9 mouse cellular contexts compared by ENCODE assay signal in genomic region chr6:148001071-148001470, GRCm38 (mm10). TPM values are rescaled to one million over a fixed set of nuclear protein-coding genes. Genes with fewer than 3 reads are reported as not detected.
DNase-seq lines count a peak whose midpoint lies in the region; ATAC-seq and TF ChIP-seq lines count a peak whose summit lies in the region.
"Had no signal": no experiment of that assay in that cellular context is flagged by ENCODE, and none has a peak within 500 bp of the region (broad histone marks: within the 10 kb centered on the region; RNA-seq: fewer than 3 reads in every experiment).

No protein-coding gene starts in this region.

- peak; percentile 59; the same call in 1 of the 2 replicates for ATAC-seq in forebrain, embryonic 13.5 days
- no peak for ATAC-seq in midbrain, embryonic 16.5 days
- ATAC-seq in intestine, postnatal 0 days = 0 out of 2 replicates have a peak, but pooled peaks have one; percentile 28

- no peaks in the 10 kb centered on the region for H3K4me1 ChIP-seq in forebrain, embryonic 13.5 days
- H3K4me1 ChIP-seq in forebrain, embryonic 10.5 days = no peaks in the 10 kb centered on the region
- H3K4me1 ChIP-seq in midbrain, embryonic 10.5 days = no peaks in the 10 kb centered on the region
- H3K4me1 ChIP-seq in midbrain, embryonic 16.5 days (ENCODE audit: control insufficient read depth, insufficient read depth, low read length) = no peaks in the 10 kb centered on the region
- no peaks in the 10 kb centered on the region for H3K4me1 ChIP-seq in intestine, postnatal 0 days (replicated peaks; ENCODE audit: control insufficient read depth, insufficient read depth, low read length)
- peaks cover 3% of the 10 kb centered on the region; the same call in 1 of the 2 replicates for H3K4me1 ChIP-seq in small intestine, adult 2 months (ENCODE audit: control insufficient read depth, insufficient read depth, insufficient read length, low read length)

- peak; percentile 76 for TF ChIP-seq CTCF in intestine, postnatal 0 days (IDR thresholded peaks at IDR 0.05; ENCODE audit: low read depth)
- TF ChIP-seq CTCF in small intestine, adult 2 months (IDR thresholded peaks at IDR 0.05; ENCODE audit: extremely low read depth, insufficient read length, insufficient replicate concordance, low read depth, low read length) = peak; percentile 31; the same call in 1 of the 2 replicates

- H3K27ac ChIP-seq in forebrain, embryonic 13.5 days = no peak overlapping the region
- no peak overlapping the region for H3K27ac ChIP-seq in forebrain, embryonic 10.5 days
- H3K27ac ChIP-seq in midbrain, embryonic 10.5 days (replicated peaks) = no peak overlapping the region
- H3K27ac ChIP-seq in midbrain, embryonic 16.5 days (ENCODE audit: low read length) = no peak overlapping the region
- H3K27ac ChIP-seq in intestine, postnatal 0 days (ENCODE audit: low read depth, low read length) = no peak overlapping the region
- no peak overlapping the region for H3K27ac ChIP-seq in small intestine, adult 2 months (ENCODE audit: insufficient read depth, low read depth, low read length)
- H3K27ac ChIP-seq: macrophage had no signal

- no peak overlapping the region for H3K9ac ChIP-seq in forebrain, embryonic 13.5 days
- no peak overlapping the region for H3K9ac ChIP-seq in midbrain, embryonic 16.5 days (ENCODE audit: low read depth, low read length)
- no peak overlapping the region for H3K9ac ChIP-seq in intestine, postnatal 0 days (ENCODE audit: low read depth, low read length)

- H3K4me2 ChIP-seq in forebrain, embryonic 13.5 days = no peak overlapping the region
- no peak overlapping the region for H3K4me2 ChIP-seq in midbrain, embryonic 16.5 days (ENCODE audit: low read length)
- no peak overlapping the region for H3K4me2 ChIP-seq in intestine, postnatal 0 days (replicated peaks; ENCODE audit: low read depth)

- no peak for TF ChIP-seq POLR2A in small intestine, adult 2 months (IDR thresholded peaks at IDR 0.05; ENCODE audit: low read depth, low read length)

- no peaks in the 10 kb centered on the region for H3K9me3 ChIP-seq in forebrain, embryonic 13.5 days (replicated peaks)
- no peaks in the 10 kb centered on the region for H3K9me3 ChIP-seq in forebrain, embryonic 10.5 days
- H3K9me3 ChIP-seq in midbrain, embryonic 10.5 days (replicated peaks) = no peaks in the 10 kb centered on the region
- no peaks in the 10 kb centered on the region for H3K9me3 ChIP-seq in midbrain, embryonic 16.5 days (replicated peaks; ENCODE audit: control insufficient read depth, low read length, poor library complexity, severe bottlenecking)
- H3K9me3 ChIP-seq in intestine, postnatal 0 days (ENCODE audit: control insufficient read depth) = no peaks in the 10 kb centered on the region

- no peaks in the 10 kb centered on the region for H3K36me3 ChIP-seq in forebrain, embryonic 13.5 days (ENCODE audit: poor library complexity, severe bottlenecking)
- no peaks in the 10 kb centered on the region for H3K36me3 ChIP-seq in forebrain, embryonic 10.5 days (replicated peaks)
- H3K36me3 ChIP-seq in midbrain, embryonic 10.5 days = no peaks in the 10 kb centered on the region
- no peaks in the 10 kb centered on the region for H3K36me3 ChIP-seq in midbrain, embryonic 16.5 days (ENCODE audit: control insufficient read depth, insufficient read depth, low read length)
- H3K36me3 ChIP-seq in intestine, postnatal 0 days (ENCODE audit: control insufficient read depth, insufficient read depth) = no peaks in the 10 kb centered on the region
- H3K36me3 ChIP-seq in small intestine, adult 2 months (ENCODE audit: control insufficient read depth, insufficient read depth, low read length) = no peaks in the 10 kb centered on the region

- no peak overlapping the region for H3K4me3 ChIP-seq in forebrain, embryonic 13.5 days
- no peak overlapping the region for H3K4me3 ChIP-seq in forebrain, embryonic 10.5 days
- H3K4me3 ChIP-seq in midbrain, embryonic 10.5 days = no peak overlapping the region
- H3K4me3 ChIP-seq in midbrain, embryonic 16.5 days (ENCODE audit: low read depth, low read length) = no peak overlapping the region
- H3K4me3 ChIP-seq in intestine, postnatal 0 days (ENCODE audit: low read depth, low read length) = no peak overlapping the region
- no peak overlapping the region for H3K4me3 ChIP-seq in small intestine, adult 2 months (ENCODE audit: low read depth, low read length)

- 42% methylated on average over 3 of the region's 3 CpGs for WGBS in forebrain, embryonic 13.5 days
- 47% methylated on average over 3 of the region's 3 CpGs for WGBS in forebrain, embryonic 10.5 days
- WGBS in midbrain, embryonic 10.5 days = 49% methylated on average over 3 of the region's 3 CpGs
- WGBS in midbrain, embryonic 16.5 days = 56% methylated on average over 3 of the region's 3 CpGs
- WGBS in intestine, postnatal 0 days = 36% methylated on average over 3 of the region's 3 CpGs
- 26% methylated on average over 3 of the region's 3 CpGs for WGBS in small intestine, adult 2 months

- no peak for DNase-seq in forebrain, embryonic 10.5 days (ENCODE audit: extremely low spot score, low spot score)
- peak; percentile 16 for DNase-seq in midbrain, embryonic 10.5 days (ENCODE audit: low spot score)
- no peak for DNase-seq in cerebellum, postnatal 4 days (ENCODE audit: low spot score in 2 of 2)
- no peak for DNase-seq in layer of hippocampus, adult 9-10 months (ENCODE audit: low spot score)

- H3K27me3 ChIP-seq in forebrain, embryonic 13.5 days = no peaks in the 10 kb centered on the region
- H3K27me3 ChIP-seq in forebrain, embryonic 10.5 days (ENCODE audit: poor library complexity, severe bottlenecking) = no peaks in the 10 kb centered on the region
- H3K27me3 ChIP-seq in midbrain, embryonic 10.5 days (ENCODE audit: low read depth, poor library complexity, severe bottlenecking) = no peaks in the 10 kb centered on the region
- no peaks in the 10 kb centered on the region for H3K27me3 ChIP-seq in midbrain, embryonic 16.5 days (ENCODE audit: control insufficient read depth, insufficient read depth, low read depth, low read length)
- no peaks in the 10 kb centered on the region for H3K27me3 ChIP-seq in intestine, postnatal 0 days (replicated peaks; ENCODE audit: control insufficient read depth, insufficient read depth, low read length)
- H3K27me3 ChIP-seq in small intestine, adult 2 months (ENCODE audit: control insufficient read depth, insufficient read depth, low read length) = no peaks in the 10 kb centered on the region

RNA-seq across cellular contexts. Expression of gene Far2, which starts 46.0 kb away (rescaled TPM):
- 5.7 and 6.2 TPM in 2 replicates for polyA plus RNA-seq in forebrain, embryonic 13.5 days (2015; fragmentation: Nextera tagmentation; extraction: Ambion mirVana)
- 1.9 TPM in 2 replicates for polyA plus RNA-seq in forebrain, embryonic 10.5 days (2016; fragmentation: Nextera tagmentation; extraction: Ambion mirVana)
- polyA plus RNA-seq in midbrain, embryonic 10.5 days (2016; fragmentation: Nextera tagmentation; extraction: Ambion mirVana) = 1.9 TPM in 2 replicates
- polyA plus RNA-seq in midbrain, embryonic 16.5 days (2015; fragmentation: Nextera tagmentation; extraction: Ambion mirVana) = 32.1 and 32.6 TPM in 2 replicates
- 8.7 and 9.2 TPM in 2 replicates for polyA plus RNA-seq in intestine, postnatal 0 days (2015; fragmentation: Nextera tagmentation; extraction: Ambion mirVana)
- polyA plus RNA-seq in small intestine, adult 2 months (2012; rRNA removed) = 6.8 and 12.2 TPM in 2 replicates
